Mouse (Mus musculus): Measurements from ENCODE around the gene Sec14l2. TPM values are rescaled to one million over a fixed set of nuclear protein-coding genes. Genes with fewer than 3 reads are reported as not detected.
"Not testable (repeated sequence)": the region's sequence is repeated elsewhere in the genome, so short reads cannot be mapped to it uniquely, and the experiment has no call there.

Sec14l2 gene
- polyA plus RNA-seq, 1 experiment from 2014 or later, result 3.1 TPM

GRCm38 (mm10) chr11:4108691-4109090 lies 14.5 kb downstream of the Sec14l2 start:
- Histone ChIP-seq H3K9me3 (no peaks in the 10 kb centered on the region), H3K27ac (no peak overlapping the region), H3K36me3 (peaks cover 12% of the 10 kb centered on the region; the same call in 1 of the 2 replicates), H3K4me1 (no peaks in the 10 kb centered on the region), H3K4me3 (no peak overlapping the region), H3K4me2 (replicated peaks) (no peak overlapping the region), H3K27me3 (replicated peaks) (no peaks in the 10 kb centered on the region), H3K9ac (no peak overlapping the region)
- no peak for ATAC-seq (ENCODE audit: low FRiP score, low read depth)
- WGBS, result 84% methylated on average over 7 of the region's 7 CpGs

GRCm38 (mm10) chr11:4107901-4108300 lies 15.3 kb downstream of the Sec14l2 start:
- H3K4me3 ChIP-seq; H3K27me3 ChIP-seq (replicated peaks); H3K27ac ChIP-seq; H3K9ac ChIP-seq; H3K4me1 ChIP-seq; ATAC-seq (ENCODE audit: low FRiP score, low read depth); H3K4me2 ChIP-seq (replicated peaks); H3K9me3 ChIP-seq: not testable (repeated sequence)
- 96% methylated on average over 6 of the region's 6 CpGs for WGBS
- H3K36me3 ChIP-seq, result peaks cover 12% of the 10 kb centered on the region; the same call in 1 of the 2 replicates

GRCm38 (mm10) chr11:4105444-4105843 lies 17.8 kb downstream of the Sec14l2 start:
- Histone ChIP-seq H3K4me2 (replicated peaks) (no peak overlapping the region), H3K4me3 (no peak overlapping the region), H3K36me3 (peaks cover 8% of the 10 kb centered on the region; the same call in 1 of the 2 replicates), H3K9me3 (no peaks in the 10 kb centered on the region), H3K4me1 (no peaks in the 10 kb centered on the region), H3K27ac (no peak overlapping the region), H3K9ac (no peak overlapping the region), H3K27me3 (replicated peaks) (no peaks in the 10 kb centered on the region)
- WGBS, result 14% methylated on average over 6 of the region's 6 CpGs
- ATAC-seq (ENCODE audit: low FRiP score, low read depth), result no peak

- WGBS, result 79% methylated on average over 5 of the region's 5 CpGs
- peaks cover 8% of the 10 kb centered on the region; the same call in 1 of the 2 replicates for H3K36me3 ChIP-seq
- ATAC-seq (ENCODE audit: low FRiP score, low read depth), result no peak
Measured at GRCm38 (mm10) chr11:4104989-4105388, 18.2 kb downstream of the Sec14l2 start.

GRCm38 (mm10) chr11:4103522-4103921 lies 19.7 kb downstream of the Sec14l2 start:
- 85% methylated on average over 14 of the region's 14 CpGs for WGBS
- H3K9ac ChIP-seq, result no peak overlapping the region
- no peaks in the 10 kb centered on the region for H3K4me1 ChIP-seq
- H3K27me3 ChIP-seq (replicated peaks), result no peaks in the 10 kb centered on the region
- H3K36me3 ChIP-seq, result 0 out of 2 replicates have a peak, but pooled peaks cover 2% of the 10 kb centered on the region
- no peak overlapping the region for H3K27ac ChIP-seq
- no peak overlapping the region for H3K4me2 ChIP-seq (replicated peaks)
- H3K9me3 ChIP-seq, result no peaks in the 10 kb centered on the region
- ATAC-seq (ENCODE audit: low FRiP score, low read depth), result no peak
- H3K4me3 ChIP-seq, result no peak overlapping the region

More at GRCm38 (mm10) chr11:4104989-4105388, 18.2 kb downstream of the Sec14l2 start:
- Histone ChIP-seq H3K27ac (no peak overlapping the region), H3K9me3 (no peaks in the 10 kb centered on the region), H3K4me3 (no peak overlapping the region), H3K9ac (no peak overlapping the region), H3K27me3 (replicated peaks) (no peaks in the 10 kb centered on the region), H3K4me1 (no peaks in the 10 kb centered on the region), H3K4me2 (replicated peaks) (no peak overlapping the region)

- H3K36me3 ChIP-seq, result no peaks in the 10 kb centered on the region
- H3K9me3 ChIP-seq, result no peaks in the 10 kb centered on the region
- no peak overlapping the region for H3K4me2 ChIP-seq (replicated peaks)
- WGBS, result 88% methylated on average over 5 of the region's 5 CpGs
- H3K4me3 ChIP-seq, result no peak overlapping the region
- H3K4me1 ChIP-seq, result peaks cover 7% of the 10 kb centered on the region
- no peak for ATAC-seq (ENCODE audit: low FRiP score, low read depth)
- no peak overlapping the region for H3K9ac ChIP-seq
- H3K27me3 ChIP-seq (replicated peaks), result no peaks in the 10 kb centered on the region
- no peak overlapping the region for H3K27ac ChIP-seq
Measured at GRCm38 (mm10) chr11:4101851-4102250, 21.4 kb downstream of the Sec14l2 start.

- Histone ChIP-seq H3K36me3 (no peaks in the 10 kb centered on the region), H3K4me3 (no peak overlapping the region), H3K4me2 (replicated peaks) (no peak overlapping the region), H3K9me3 (no peaks in the 10 kb centered on the region), H3K27ac (no peak overlapping the region), H3K27me3 (replicated peaks) (no peaks in the 10 kb centered on the region), H3K4me1 (peaks cover 22% of the 10 kb centered on the region), H3K9ac (no peak overlapping the region)
- no peak for ATAC-seq (ENCODE audit: low FRiP score, low read depth)
- 63% methylated on average over 3 of the region's 3 CpGs for WGBS
Measured at GRCm38 (mm10) chr11:4099447-4099846, 23.8 kb downstream of the Sec14l2 start.

- Histone ChIP-seq H3K4me2 (replicated peaks) (no peak overlapping the region), H3K4me1 (peaks cover 26% of the 10 kb centered on the region), H3K36me3 (no peaks in the 10 kb centered on the region), H3K9ac (no peak overlapping the region), H3K4me3 (no peak overlapping the region), H3K9me3 (no peaks in the 10 kb centered on the region), H3K27ac (no peak overlapping the region), H3K27me3 (replicated peaks) (no peaks in the 10 kb centered on the region)
- no peak for ATAC-seq (ENCODE audit: low FRiP score, low read depth)
- WGBS, result 76% methylated on average over 7 of the region's 7 CpGs
Measured at GRCm38 (mm10) chr11:4098816-4099215, 24.4 kb downstream of the Sec14l2 start.

GRCm38 (mm10) chr11:4098120-4098519 lies 25.1 kb downstream of the Sec14l2 start:
- no peak overlapping the region for H3K27ac ChIP-seq
- no peaks in the 10 kb centered on the region for H3K9me3 ChIP-seq
- no peak overlapping the region for H3K9ac ChIP-seq
- ATAC-seq (ENCODE audit: low FRiP score, low read depth), result no peak
- H3K4me1 ChIP-seq, result peaks cover 26% of the 10 kb centered on the region
- H3K27me3 ChIP-seq (replicated peaks), result no peaks in the 10 kb centered on the region
- H3K36me3 ChIP-seq, result no peaks in the 10 kb centered on the region
- H3K4me3 ChIP-seq, result no peak overlapping the region
- no peak overlapping the region for H3K4me2 ChIP-seq (replicated peaks)
- WGBS, result 68% methylated on average over 8 of the region's 8 CpGs

- WGBS, result 32% methylated on average over 10 of the region's 10 CpGs
- H3K4me1 ChIP-seq, result peaks cover 26% of the 10 kb centered on the region
- peak overlapping the region; percentile 75 for H3K9ac ChIP-seq
- H3K9me3 ChIP-seq, result no peaks in the 10 kb centered on the region
- no peaks in the 10 kb centered on the region for H3K36me3 ChIP-seq
- no peaks in the 10 kb centered on the region for H3K27me3 ChIP-seq (replicated peaks)
- H3K27ac ChIP-seq, result peak overlapping the region; percentile 74
- ATAC-seq (ENCODE audit: low FRiP score, low read depth), result peak; percentile 58
- peak overlapping the region; percentile 90 for H3K4me2 ChIP-seq (replicated peaks)
- peak overlapping the region; percentile 46 for H3K4me3 ChIP-seq
Measured at GRCm38 (mm10) chr11:4097091-4097621, 26.1 kb downstream of the Sec14l2 start.

- peaks cover 26% of the 10 kb centered on the region for H3K4me1 ChIP-seq
- 3% methylated on average over 45 of the region's 45 CpGs for WGBS
- H3K9me3 ChIP-seq, result no peaks in the 10 kb centered on the region
- H3K27me3 ChIP-seq (replicated peaks), result no peaks in the 10 kb centered on the region
- 0 out of 2 replicates have a peak, but pooled peaks cover 2% of the 10 kb centered on the region for H3K36me3 ChIP-seq
- ATAC-seq (ENCODE audit: low FRiP score, low read depth), result peak; percentile 94
- peak overlapping the region; percentile 75 for H3K9ac ChIP-seq
- peak overlapping the region; percentile 90 for H3K4me2 ChIP-seq (replicated peaks)
- H3K4me3 ChIP-seq, result peak overlapping the region; percentile 46
- peak overlapping the region; percentile 74 for H3K27ac ChIP-seq
Measured at GRCm38 (mm10) chr11:4096054-4096984, 26.9 kb downstream of the Sec14l2 start.

Measured in neural tube, embryonic 12.5 days (tissue).